Comparison of ENCODE assay signal across 9 mouse cellular contexts in genomic region chr10:69870348-69870747, GRCm38 (mm10).
DNase-seq lines count a peak whose midpoint lies in the region; ATAC-seq and TF ChIP-seq lines count a peak whose summit lies in the region.
"Had no signal": no experiment of that assay in that cellular context is flagged by ENCODE, and none has a peak within 500 bp of the region (broad histone marks: within the 10 kb centered on the region; RNA-seq: fewer than 3 reads in every experiment).

No protein-coding gene starts in this region.

- H3K79me2 ChIP-seq in CH12.LX (replicated peaks; ENCODE audit: control insufficient read depth, extremely low read depth, insufficient read depth, poor library complexity, severe bottlenecking) = no peaks in the 10 kb centered on the region

- ATAC-seq in megakaryocyte, adult 5-6 weeks (ENCODE audit: poor library complexity, severe bottlenecking) = peak; percentile 94
- ATAC-seq in monocyte, adult 5-6 weeks (replicated peaks; ENCODE audit: insufficient number of reproducible peaks, low FRiP score, low TSS enrichment, poor library complexity, severe bottlenecking) = no peak

- no peak overlapping the region for H3K9ac ChIP-seq in CH12.LX (ENCODE audit: insufficient read depth, low read depth)
- H3K9ac ChIP-seq: heart, embryonic 15.5 days had no signal

- H3K36me3 ChIP-seq in CH12.LX (replicated peaks in 1 of 2; ENCODE audit: control insufficient read depth in 1 of 2, insufficient read depth in 1 of 2, low read length in 1 of 2) = peaks cover 0 to 35% of the 10 kb centered on the region in 2 experiments

- TF ChIP-seq CTCF in CH12.LX (conservative IDR thresholded peaks at IDR 0.05 in 1 of 2, IDR thresholded peaks at IDR 0.05 in 1 of 2; ENCODE audit: low read depth in 2 of 2, low read length in 2 of 2) = peak; percentile 55 to 97

- in situ Hi-C loops in CH12.LX (cut with MboI; ENCODE audit: low pct_ligation_motif_present, low pct_unique_long_range_greater_than_20kb, low sequenced_read_pairs) = no loop called here

- H3K4me3 ChIP-seq in CH12.LX (replicated peaks in 1 of 3; ENCODE audit: low read depth in 2 of 3, low read length in 2 of 3, poor library complexity in 1 of 3) = no peak overlapping the region
- H3K4me3 ChIP-seq: heart, embryonic 15.5 days had no signal

- no peak overlapping the region for H3K4me2 ChIP-seq in CH12.LX (ENCODE audit: insufficient read depth, low read depth, poor library complexity, severe bottlenecking)
- H3K4me2 ChIP-seq: heart, embryonic 15.5 days had no signal

- TF ChIP-seq EP300 in CH12.LX (IDR thresholded peaks at IDR 0.05; ENCODE audit: low read length) = no peak

- intact Hi-C loops in heart, postnatal 25 days (cut with DNase I) = loop anchor here (1.0 to 10.0 kb wide), 5 partner anchors 19 to 426 kb away; no protein-coding TSS in a partner anchor

- no peak; the same call in none of the 2 replicates for TF ChIP-seq RAD21 in CH12.LX (IDR thresholded peaks at IDR 0.05; ENCODE audit: low read depth, low read length)

- peak; percentile 80 for DNase-seq in CH12.LX (ENCODE audit: extremely low read depth)
- DNase-seq in adrenal gland, adult 2 months = peak; percentile 84
- DNase-seq in embryo, embryonic 10.5 days (ENCODE audit: low spot score) = peak; percentile 84
- peak; percentile 59 for DNase-seq in heart, postnatal 25 days (ENCODE audit: low spot score)
- peak; percentile 80 to 87 for DNase-seq in layer of hippocampus, postnatal 10 days (ENCODE audit: low spot score in 2 of 2)
- DNase-seq in right cerebral cortex, postnatal 4 days = peak; percentile 83

- no peak overlapping the region for H3K27ac ChIP-seq in CH12.LX (ENCODE audit: insufficient read depth, low read depth)
- H3K27ac ChIP-seq: heart, embryonic 15.5 days had no signal

- H3K27me3 ChIP-seq in CH12.LX (replicated peaks) = no peaks in the 10 kb centered on the region
- H3K27me3 ChIP-seq: heart, embryonic 15.5 days had no signal

- no peaks in the 10 kb centered on the region for H3K9me3 ChIP-seq in CH12.LX (replicated peaks; ENCODE audit: low read length)
- H3K9me3 ChIP-seq: heart, embryonic 15.5 days had no signal

- H3K4me1 ChIP-seq in CH12.LX (ENCODE audit: control insufficient read depth in 1 of 2, insufficient read depth in 2 of 2) = peaks cover 0 to 17% of the 10 kb centered on the region in 2 experiments; a peak in 2 of 4 replicates

- dilution Hi-C loops in CH12.LX (cut with MboI; ENCODE audit: extremely low pct_ligation_motif_present, extremely low pct_unique_long_range_greater_than_20kb, low sequenced_read_pairs) = no loop called here

- no peak for TF ChIP-seq POLR2A in CH12.LX (IDR thresholded peaks at IDR 0.05; ENCODE audit: low read depth, low read length)

TF ChIP-seq in CH12.LX, 34 proteins besides CTCF, POLR2A, EP300 and RAD21:
- TF ChIP-seq ZC3H11A (IDR thresholded peaks at IDR 0.05; ENCODE audit: low read depth, low read length) (peak; percentile 86), GABPA (IDR thresholded peaks at IDR 0.05; ENCODE audit: insufficient replicate concordance, low read depth, low read length) (no peak), SMC3 (IDR thresholded peaks at IDR 0.05; ENCODE audit: low read depth, low read length) (peak; percentile 97), MXI1 (IDR thresholded peaks at IDR 0.05; ENCODE audit: low read depth, low read length) (no peak), ELF1 (IDR thresholded peaks at IDR 0.05; ENCODE audit: low read depth, low read length) (no peak), RCOR1 (conservative IDR thresholded peaks at IDR 0.05; ENCODE audit: low read depth, low read length) (no peak), ETS1 (conservative IDR thresholded peaks at IDR 0.05; ENCODE audit: low read depth, low read length) (no peak), ZMIZ1 (IDR thresholded peaks at IDR 0.05; ENCODE audit: low read depth, low read length) (no peak), KAT2A (IDR thresholded peaks at IDR 0.05; ENCODE audit: insufficient replicate concordance, low read length) (no peak), ZNF384 (IDR thresholded peaks at IDR 0.05; ENCODE audit: low read depth, low read length) (peak; percentile 66)
